Mouse (Mus musculus) testis, adult 2 months (tissue): ENCODE results near the gene Sptssa.

Source experiments
- CTCF ChIP-seq: fragments of 200-500 bp; IDR thresholded peaks from 2 replicates; pipeline ENCODE4 v1.5.1; 2012; ENCODE audit warnings: low read depth, mild to moderate bottlenecking, inconsistent platforms, low read length, moderate library complexity; ENCODE audit not compliant: control insufficient read depth, insufficient read depth, insufficient replicate concordance
- POLR2A ChIP-seq: fragments of 200-500 bp; IDR thresholded peaks from 2 replicates; pipeline ENCODE4 v1.6.1; 2012; ENCODE audit warnings: low read depth, mild to moderate bottlenecking, inconsistent platforms, low read length, moderate library complexity; ENCODE audit not compliant: control insufficient read depth

- TF ChIP-seq POLR2A (no peak), CTCF (no peak)
These were observed 51.2 kb downstream of the Sptssa start for GRCm38 (mm10) chr12:54605203-54605602.
